ENCODE assay signal across 9 mouse cellular contexts in genomic region chr5:30914849-30915248, GRCm38 (mm10). TPM values are rescaled to one million over a fixed set of nuclear protein-coding genes. Genes with fewer than 3 reads are reported as not detected.
A peak's percentile ranks its signal among the peaks of the same experiment; 100 is the strongest.
DNase-seq lines count a peak whose midpoint lies in the region; ATAC-seq lines count a peak whose summit lies in the region.
"Had no signal": no experiment of that assay in that cellular context is flagged by ENCODE, and none has a peak within 500 bp of the region (broad histone marks: within the 10 kb centered on the region; RNA-seq: fewer than 3 reads in every experiment).

No protein-coding gene starts in this region.

- DNase-seq in kidney, postnatal 36 days: no peak
- DNase-seq in embryonic facial prominence, embryonic 10.5 days (ENCODE audit: low spot score): no peak
- no peak for DNase-seq in layer of hippocampus, postnatal 25 days (ENCODE audit: extremely low spot score in 1 of 2, low spot score in 1 of 2)
- no peak for DNase-seq in gastrocnemius, adult 18-20 months (ENCODE audit: low spot score)
- no peak for DNase-seq in yolk sac, embryonic 10.5 days (ENCODE audit: low spot score)

- peaks cover 88% of the 10 kb centered on the region for H3K4me1 ChIP-seq in kidney, embryonic 15.5 days
- H3K4me1 ChIP-seq in embryonic facial prominence, embryonic 10.5 days: peaks cover 86% of the 10 kb centered on the region
- peaks cover 82% of the 10 kb centered on the region for H3K4me1 ChIP-seq in heart, embryonic 13.5 days
- peaks cover 90% of the 10 kb centered on the region for H3K4me1 ChIP-seq in liver, embryonic 12.5 days

- peak overlapping the region; percentile 62 for H3K4me2 ChIP-seq in kidney, embryonic 15.5 days
- peak overlapping the region; percentile 79 for H3K4me2 ChIP-seq in heart, embryonic 13.5 days
- H3K4me2 ChIP-seq in liver, embryonic 12.5 days: peak overlapping the region; percentile 67

- no peak for ATAC-seq in kidney, embryonic 15.5 days (replicated peaks; ENCODE audit: low FRiP score)
- no peak for ATAC-seq in heart, embryonic 13.5 days (ENCODE audit: extremely low read depth, insufficient number of reproducible peaks, low FRiP score, low TSS enrichment)
- no peak for ATAC-seq in liver, embryonic 12.5 days

- peak overlapping the region; percentile 56 for H3K4me3 ChIP-seq in kidney, embryonic 15.5 days (replicated peaks)
- H3K4me3 ChIP-seq in embryonic facial prominence, embryonic 10.5 days: peak overlapping the region; percentile 61
- H3K4me3 ChIP-seq in heart, embryonic 13.5 days: peak overlapping the region; percentile 59
- peak overlapping the region; percentile 55 for H3K4me3 ChIP-seq in liver, embryonic 12.5 days

- peak overlapping the region; percentile 96 for H3K27ac ChIP-seq in kidney, embryonic 15.5 days
- peak overlapping the region; percentile 89 for H3K27ac ChIP-seq in embryonic facial prominence, embryonic 10.5 days (replicated peaks)
- peak overlapping the region; percentile 96 for H3K27ac ChIP-seq in heart, embryonic 13.5 days (replicated peaks)
- peak overlapping the region; percentile 84 for H3K27ac ChIP-seq in liver, embryonic 12.5 days

- H3K27me3 ChIP-seq in kidney, embryonic 15.5 days: no peaks in the 10 kb centered on the region
- H3K27me3 ChIP-seq in embryonic facial prominence, embryonic 10.5 days (replicated peaks; ENCODE audit: low read depth, poor library complexity, severe bottlenecking): 0 out of 2 replicates have a peak, but pooled peaks cover 3% of the 10 kb centered on the region
- no peaks in the 10 kb centered on the region for H3K27me3 ChIP-seq in heart, embryonic 13.5 days (replicated peaks)
- H3K27me3 ChIP-seq in liver, embryonic 12.5 days (replicated peaks): no peaks in the 10 kb centered on the region

- peaks cover 32% of the 10 kb centered on the region for H3K36me3 ChIP-seq in kidney, embryonic 15.5 days
- H3K36me3 ChIP-seq in embryonic facial prominence, embryonic 10.5 days (replicated peaks): peaks cover 33% of the 10 kb centered on the region
- peaks cover 33% of the 10 kb centered on the region for H3K36me3 ChIP-seq in heart, embryonic 13.5 days
- H3K36me3 ChIP-seq in liver, embryonic 12.5 days: peaks cover 33% of the 10 kb centered on the region

- H3K9ac ChIP-seq in kidney, embryonic 15.5 days: peak overlapping the region; percentile 64
- H3K9ac ChIP-seq in heart, embryonic 13.5 days: peak overlapping the region; percentile 83
- peak overlapping the region; percentile 60 for H3K9ac ChIP-seq in liver, embryonic 12.5 days

- no peaks in the 10 kb centered on the region for H3K9me3 ChIP-seq in kidney, embryonic 15.5 days (replicated peaks)
- no peaks in the 10 kb centered on the region for H3K9me3 ChIP-seq in embryonic facial prominence, embryonic 10.5 days
- H3K9me3 ChIP-seq in heart, embryonic 13.5 days: no peaks in the 10 kb centered on the region
- H3K9me3 ChIP-seq in liver, embryonic 12.5 days (replicated peaks): no peaks in the 10 kb centered on the region

- WGBS in kidney, embryonic 15.5 days: 40% methylated on average over 6 of the region's 6 CpGs
- WGBS in embryonic facial prominence, embryonic 10.5 days: 54% methylated on average over 6 of the region's 6 CpGs
- 50% methylated on average over 6 of the region's 6 CpGs for WGBS in heart, embryonic 13.5 days
- WGBS in liver, embryonic 12.5 days (ENCODE audit: insufficient replicate concordance): 39% methylated on average over 6 of the region's 6 CpGs

RNA-seq across cellular contexts. Expression of gene Emilin1, which starts 1.6 kb away (rescaled TPM):
- polyA plus RNA-seq in kidney, embryonic 15.5 days (2015; fragmentation: Nextera tagmentation; extraction: Ambion mirVana): 258 and 306 TPM in 2 replicates
- polyA plus RNA-seq in embryonic facial prominence, embryonic 10.5 days (2016; fragmentation: Nextera tagmentation; extraction: Ambion mirVana): 158 and 162 TPM in 2 replicates
- polyA plus RNA-seq in heart, embryonic 13.5 days (2015; fragmentation: Nextera tagmentation; extraction: Ambion mirVana): 166 and 168 TPM in 2 replicates
- 70.0 and 73.6 TPM in 2 replicates for polyA plus RNA-seq in liver, embryonic 12.5 days (2016; fragmentation: Nextera tagmentation; extraction: Ambion mirVana)
- total RNA-seq in layer of hippocampus, postnatal 25 days (2021): 1 to 10 TPM; 2.5 to 3.4 TPM
- 1 to 10 TPM; 2.5 to 4.4 TPM for total RNA-seq in gastrocnemius, adult 18-20 months (2021)

RNA-seq across cellular contexts. Expression of gene Khk, which starts 6.4 kb away (rescaled TPM):
- 29.3 and 29.7 TPM in 2 replicates for polyA plus RNA-seq in kidney, embryonic 15.5 days (2015; fragmentation: Nextera tagmentation; extraction: Ambion mirVana)
- 8.1 and 9.9 TPM in 2 replicates for polyA plus RNA-seq in embryonic facial prominence, embryonic 10.5 days (2016; fragmentation: Nextera tagmentation; extraction: Ambion mirVana)
- 10.2 and 11.7 TPM in 2 replicates for polyA plus RNA-seq in heart, embryonic 13.5 days (2015; fragmentation: Nextera tagmentation; extraction: Ambion mirVana)
- 33.6 and 36.3 TPM in 2 replicates for polyA plus RNA-seq in liver, embryonic 12.5 days (2016; fragmentation: Nextera tagmentation; extraction: Ambion mirVana)
- 10 to 100 TPM; 12.3 to 15.5 TPM for total RNA-seq in layer of hippocampus, postnatal 25 days (2021)
- total RNA-seq in gastrocnemius, adult 18-20 months (2021): 10 to 100 TPM; 36.5 to 36.6 TPM

RNA-seq across cellular contexts. Expression of gene Ost4, which starts 7.3 kb away (rescaled TPM):
- 491 and 504 TPM in 2 replicates for polyA plus RNA-seq in kidney, embryonic 15.5 days (2015; fragmentation: Nextera tagmentation; extraction: Ambion mirVana)
- polyA plus RNA-seq in embryonic facial prominence, embryonic 10.5 days (2016; fragmentation: Nextera tagmentation; extraction: Ambion mirVana): 399 and 407 TPM in 2 replicates
- polyA plus RNA-seq in heart, embryonic 13.5 days (2015; fragmentation: Nextera tagmentation; extraction: Ambion mirVana): 421 and 441 TPM in 2 replicates
- 374 and 383 TPM in 2 replicates for polyA plus RNA-seq in liver, embryonic 12.5 days (2016; fragmentation: Nextera tagmentation; extraction: Ambion mirVana)
- total RNA-seq in layer of hippocampus, postnatal 25 days (2021): 100 to 1,000 TPM in 1 of 2 experiments, 10 to 100 TPM in 1; 92.7 to 101 TPM
- total RNA-seq in gastrocnemius, adult 18-20 months (2021): 100 to 1,000 TPM; 110 to 114 TPM

RNA-seq across cellular contexts. Expression of gene Agbl5, which starts 26.4 kb away (rescaled TPM):
- polyA plus RNA-seq in kidney, embryonic 15.5 days (2015; fragmentation: Nextera tagmentation; extraction: Ambion mirVana): 20.6 and 25.9 TPM in 2 replicates
- 21.8 and 26.9 TPM in 2 replicates for polyA plus RNA-seq in embryonic facial prominence, embryonic 10.5 days (2016; fragmentation: Nextera tagmentation; extraction: Ambion mirVana)
- 9.9 and 11.5 TPM in 2 replicates for polyA plus RNA-seq in heart, embryonic 13.5 days (2015; fragmentation: Nextera tagmentation; extraction: Ambion mirVana)
- 7.0 and 7.2 TPM in 2 replicates for polyA plus RNA-seq in liver, embryonic 12.5 days (2016; fragmentation: Nextera tagmentation; extraction: Ambion mirVana)
- total RNA-seq in layer of hippocampus, postnatal 25 days (2021): 10 to 100 TPM; 13.0 to 14.5 TPM
- total RNA-seq in gastrocnemius, adult 18-20 months (2021): 1 to 10 TPM; 2.1 to 3.4 TPM

RNA-seq across cellular contexts. Expression of gene Cgref1, which starts 30.5 kb away (rescaled TPM):
- polyA plus RNA-seq in kidney, embryonic 15.5 days (2015; fragmentation: Nextera tagmentation; extraction: Ambion mirVana): 12.5 and 17.4 TPM in 2 replicates
- 2.2 and 3.2 TPM in 2 replicates for polyA plus RNA-seq in embryonic facial prominence, embryonic 10.5 days (2016; fragmentation: Nextera tagmentation; extraction: Ambion mirVana)
- polyA plus RNA-seq in heart, embryonic 13.5 days (2015; fragmentation: Nextera tagmentation; extraction: Ambion mirVana): 3.9 and 4.7 TPM in 2 replicates
- 4.2 and 5.1 TPM in 2 replicates for polyA plus RNA-seq in liver, embryonic 12.5 days (2016; fragmentation: Nextera tagmentation; extraction: Ambion mirVana)
- total RNA-seq in layer of hippocampus, postnatal 25 days (2021): 10 to 100 TPM; 14.5 to 16.7 TPM
- 1 to 10 TPM; 3.0 to 3.9 TPM for total RNA-seq in gastrocnemius, adult 18-20 months (2021)
- total RNA-seq: MEL had no signal
